ENCODE assay signal across 8 mouse cellular contexts in genomic region chrX:12079309-12080094, GRCm38 (mm10).
A peak's percentile ranks its signal among the peaks of the same experiment; 100 is the strongest.
DNase-seq lines count a peak whose midpoint lies in the region; ATAC-seq and TF ChIP-seq lines count a peak whose summit lies in the region.

No protein-coding gene starts in this region.

- peak overlapping the region; percentile 79 for H3K4me2 ChIP-seq in embryonic facial prominence, embryonic 13.5 days
- peak overlapping the region; percentile 74 for H3K4me2 ChIP-seq in stomach, postnatal 0 days (replicated peaks; ENCODE audit: low read depth)

- H3K27ac ChIP-seq in embryonic facial prominence, embryonic 13.5 days = peak overlapping the region; percentile 76
- H3K27ac ChIP-seq in midbrain, embryonic 10.5 days (replicated peaks) = peak overlapping the region; percentile 92
- H3K27ac ChIP-seq in stomach, postnatal 0 days (replicated peaks) = peak overlapping the region; percentile 91

- ATAC-seq in embryonic facial prominence, embryonic 13.5 days (ENCODE audit: insufficient number of reproducible peaks, insufficient read depth, low FRiP score, low TSS enrichment, low read depth) = peak; percentile 4; the same call in 1 of the 2 replicates
- ATAC-seq in stomach, postnatal 0 days (ENCODE audit: low FRiP score, low TSS enrichment) = peak; percentile 9

- peaks cover 98% of the 10 kb centered on the region for H3K27me3 ChIP-seq in embryonic facial prominence, embryonic 13.5 days
- peaks cover 100% of the 10 kb centered on the region for H3K27me3 ChIP-seq in midbrain, embryonic 10.5 days (ENCODE audit: low read depth, poor library complexity, severe bottlenecking)
- H3K27me3 ChIP-seq in stomach, postnatal 0 days (ENCODE audit: control insufficient read depth, insufficient read depth, low read length) = no peaks in the 10 kb centered on the region

- peak overlapping the region; percentile 58 for H3K4me3 ChIP-seq in embryonic facial prominence, embryonic 13.5 days
- peak overlapping the region; percentile 72 for H3K4me3 ChIP-seq in midbrain, embryonic 10.5 days
- H3K4me3 ChIP-seq in stomach, postnatal 0 days (ENCODE audit: low read depth, low read length) = peak overlapping the region; percentile 53

- WGBS in embryonic facial prominence, embryonic 13.5 days = 7% methylated on average over 79 of the region's 79 CpGs
- WGBS in midbrain, embryonic 10.5 days = 2% methylated on average over 59 of the region's 79 CpGs
- WGBS in stomach, postnatal 0 days = 3% methylated on average over 68 of the region's 79 CpGs

- TF ChIP-seq CTCF in stomach, postnatal 0 days (IDR thresholded peaks at IDR 0.05; ENCODE audit: low read depth) = no peak

- TF ChIP-seq EP300 in stomach, postnatal 0 days (optimal IDR thresholded peaks at IDR 0.05) = no peak

- intact Hi-C loops in heart, postnatal 10 days (cut with DNase I) = loop anchor here (2.0 to 10.0 kb wide), 4 partner anchors 72 to 275 kb away; no protein-coding TSS in a partner anchor

- DNase-seq in adrenal gland, adult 18-20 months (ENCODE audit: low spot score in 2 of 2) = peak; percentile 38 to 46
- DNase-seq in adrenal gland, adult 8-10 months = no peak
- peak; percentile 64 for DNase-seq in NIH3T3 (ENCODE audit: low read depth)
- peak; percentile 50 to 57 for DNase-seq in heart, postnatal 10 days
- DNase-seq in kidney, postnatal 36 days = peak; percentile 43 to 68
- peak; percentile 53 for DNase-seq in midbrain, embryonic 10.5 days (ENCODE audit: low spot score)
- DNase-seq in stomach, postnatal 0 days (ENCODE audit: low spot score) = peak; percentile 55

- peaks cover 25% of the 10 kb centered on the region for H3K4me1 ChIP-seq in embryonic facial prominence, embryonic 13.5 days
- H3K4me1 ChIP-seq in midbrain, embryonic 10.5 days = peaks cover 75% of the 10 kb centered on the region
- H3K4me1 ChIP-seq in stomach, postnatal 0 days (replicated peaks; ENCODE audit: control insufficient read depth, insufficient read depth) = no peaks in the 10 kb centered on the region

- no peaks in the 10 kb centered on the region for H3K36me3 ChIP-seq in embryonic facial prominence, embryonic 13.5 days
- H3K36me3 ChIP-seq in midbrain, embryonic 10.5 days = no peaks in the 10 kb centered on the region
- H3K36me3 ChIP-seq in stomach, postnatal 0 days (ENCODE audit: control insufficient read depth, insufficient read depth, low read length) = no peaks in the 10 kb centered on the region

- H3K9ac ChIP-seq in embryonic facial prominence, embryonic 13.5 days = peak overlapping the region; percentile 76
- peak overlapping the region; percentile 78 for H3K9ac ChIP-seq in stomach, postnatal 0 days (ENCODE audit: low read length)

- no peaks in the 10 kb centered on the region for H3K9me3 ChIP-seq in embryonic facial prominence, embryonic 13.5 days
- H3K9me3 ChIP-seq in midbrain, embryonic 10.5 days (replicated peaks) = no peaks in the 10 kb centered on the region
- no peaks in the 10 kb centered on the region for H3K9me3 ChIP-seq in stomach, postnatal 0 days (ENCODE audit: control insufficient read depth, low read length)
